Mouse (Mus musculus): ENCODE measurements at regions not wholly inside any gene's neighbourhood (a gene's known extent, or its start where the extent isn't known, plus 50 kb on each side); places are given as distances from the start of the nearest gene placed in this dataset.

- DNase-seq (ENCODE audit: low read depth, low spot score) = peak; percentile 5
Measured at GRCm38 (mm10) chr14:48054719-48055118, 65.9 kb upstream of the Peli2 start.

DNA sequence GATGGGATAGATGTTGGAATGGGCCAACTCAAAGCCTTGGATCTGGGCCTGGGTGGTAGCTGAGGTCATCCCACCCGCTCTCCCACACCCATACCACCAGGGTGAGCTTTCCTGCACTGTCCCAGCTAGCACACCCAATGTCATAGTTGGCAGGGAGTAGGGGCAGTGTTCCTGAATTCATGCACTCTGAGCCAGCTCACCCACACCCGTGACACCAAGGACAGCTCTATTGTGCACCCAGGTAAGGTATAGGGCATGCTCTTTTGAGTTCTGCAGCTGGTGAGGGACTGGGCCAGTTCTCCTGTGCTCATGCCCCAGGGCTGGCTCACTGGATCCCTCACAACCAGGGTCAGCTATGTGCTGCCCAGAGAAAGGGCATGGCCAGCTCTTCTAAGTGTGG lies 64.8 kb upstream of the Peli2 start:
- no peak for DNase-seq (ENCODE audit: low read depth, low spot score)

- DNase-seq (ENCODE audit: low read depth, low spot score) = no peak
Measured at GRCm38 (mm10) chr14:48058234-48058868, 62.3 kb upstream of the Peli2 start.

DNA sequence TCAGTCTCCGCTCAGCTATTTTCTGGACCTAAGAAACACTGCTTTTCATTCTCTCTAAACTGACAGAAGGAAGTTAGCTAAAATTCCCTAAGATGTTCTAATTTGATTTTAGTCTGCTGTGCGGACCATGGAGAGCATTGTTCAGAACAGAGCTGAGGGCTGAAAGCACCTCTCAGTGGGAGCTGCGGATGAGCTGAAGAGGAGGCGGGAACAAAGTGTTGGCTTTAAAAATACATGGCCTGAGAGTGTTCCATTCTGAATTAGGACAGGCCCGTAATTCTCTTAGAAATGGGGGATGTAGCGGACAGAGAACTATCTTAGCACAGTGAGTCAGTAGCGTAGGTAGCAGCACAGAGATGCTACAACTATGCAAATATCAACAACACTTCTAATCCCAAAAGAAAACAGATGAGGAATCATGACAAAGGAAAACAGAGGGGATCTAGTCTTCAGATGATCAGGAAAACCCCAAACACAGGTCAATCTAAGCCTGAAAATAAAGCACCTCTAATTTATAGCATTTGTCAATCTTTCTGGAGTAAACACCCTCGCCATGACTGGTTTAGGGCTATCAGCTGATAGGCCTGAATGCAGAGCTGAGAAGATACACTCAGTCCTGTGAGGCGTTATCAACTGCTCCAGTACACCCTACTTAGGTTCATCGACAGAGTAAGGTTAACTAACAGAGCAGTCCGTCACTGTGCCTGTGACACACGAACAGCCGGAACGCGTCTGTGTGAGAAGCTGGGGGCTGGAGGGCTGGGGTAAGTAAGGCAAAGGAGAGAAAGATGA lies 60.8 kb upstream of the Peli2 start:
- DNase-seq (ENCODE audit: low read depth, low spot score) = no peak

DNA sequence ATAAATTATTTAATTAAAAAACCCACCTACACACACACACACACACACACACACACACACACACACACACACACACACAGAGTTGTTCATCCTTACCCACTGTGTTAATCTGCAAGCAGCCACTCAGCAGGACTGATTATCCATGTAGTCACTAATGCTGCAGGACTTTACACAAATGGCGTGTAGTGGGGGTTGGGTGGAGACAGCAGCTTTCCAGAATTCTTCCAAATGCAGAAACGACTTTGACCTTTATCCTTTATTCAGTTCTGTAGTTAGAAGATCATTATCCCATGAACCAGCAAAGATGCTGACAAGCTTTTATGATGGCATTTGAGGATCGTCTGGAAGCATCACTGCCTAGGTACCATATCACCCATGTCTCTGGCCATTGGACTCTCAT lies 52.0 kb upstream of the Peli2 start:
- no peak for DNase-seq (ENCODE audit: low read depth, low spot score)
